Mouse (Mus musculus) monocyte, adult 2 months (primary cell): ENCODE measurements around the gene Mcl1.

ENCODE experiments used
- DNase-seq, 2 experiments: peaks; one replicate each; pipeline ENCODE4 v3.0.0; 2022; ENCODE audit warnings: low spot score in 2 of 2, low read depth in 1 of 2

The Mcl1 gene

GRCm38 (mm10) chr3:95706273-95706672 is 47.7 kb downstream of the Mcl1 start:
- DNase-seq, result no peak

- DNase-seq, result no peak
Measured at GRCm38 (mm10) chr3:95707497-95707896, 48.9 kb downstream of the Mcl1 start.

DNA sequence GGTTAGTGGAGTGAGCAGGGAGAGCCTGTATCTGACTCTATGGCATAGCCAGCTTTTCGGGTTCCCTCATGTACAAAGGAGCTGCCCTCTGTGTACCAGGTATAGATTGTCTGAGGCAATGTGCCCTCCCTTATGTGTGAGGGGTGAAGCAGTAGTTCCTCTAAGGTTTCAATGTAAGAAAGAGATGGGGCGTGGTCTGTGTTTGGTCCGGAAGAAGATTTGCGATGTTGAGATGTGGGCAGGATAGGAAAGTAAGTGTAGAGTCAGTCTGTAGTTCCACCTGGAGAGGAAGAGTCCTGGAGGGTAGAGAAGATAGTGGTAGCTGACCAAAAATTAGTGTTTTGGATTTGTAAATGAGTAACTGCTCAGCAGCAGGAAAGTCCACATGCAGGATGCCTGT is 50.5 kb downstream of the Mcl1 start:
- DNase-seq, result no peak

DNA sequence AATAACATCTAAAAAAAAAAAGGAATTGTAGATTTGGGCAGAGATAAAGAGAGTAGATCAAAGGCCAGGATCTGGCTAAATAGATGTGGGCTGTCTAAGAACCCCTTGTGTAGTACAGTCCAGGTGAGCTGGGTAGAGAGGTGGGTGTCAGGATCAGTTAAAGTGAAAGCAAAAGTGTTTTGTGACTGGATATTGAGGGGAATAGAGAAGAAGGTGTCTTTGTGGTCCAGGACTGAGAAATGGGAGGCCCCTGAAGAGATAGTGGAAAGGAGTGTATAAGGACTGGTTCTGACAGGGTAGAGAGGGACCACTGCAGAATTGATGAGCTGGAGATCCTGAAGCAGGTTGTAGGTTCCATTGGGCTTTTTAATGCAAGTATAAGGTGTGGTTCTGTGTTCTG is 51.4 kb downstream of the Mcl1 start:
- DNase-seq, result no peak
